Mouse (Mus musculus): ENCODE results near the gene Arpp21. TPM values are rescaled to one million over a fixed set of nuclear protein-coding genes. Genes with fewer than 3 reads are reported as not detected.

The Arpp21 gene
- total RNA-seq, 1 experiment: 0.22 TPM

DNA sequence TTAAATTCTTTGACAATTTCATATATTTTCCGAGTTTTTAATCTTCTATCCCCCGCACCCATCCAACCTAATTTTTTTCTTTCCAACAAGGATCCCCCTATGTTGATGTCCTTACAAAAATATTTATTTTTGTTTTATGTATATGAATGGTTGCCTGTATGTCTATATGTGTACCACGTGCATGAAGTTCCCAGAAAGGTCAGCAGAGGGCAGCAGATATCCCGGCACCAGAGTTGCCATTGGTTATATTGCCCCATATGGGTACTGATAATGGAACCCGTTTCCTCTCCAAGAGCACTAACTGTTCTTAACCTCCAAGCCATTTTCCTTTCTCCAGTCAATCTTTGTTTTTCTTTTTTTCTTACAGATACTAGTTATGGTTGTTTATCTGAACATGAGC, 124.1 kb downstream of the Arpp21 start:
- peak; percentile 59; the same call in 1 of the 2 replicates for TF ChIP-seq ZC3H11A (IDR thresholded peaks at IDR 0.05; ENCODE audit: borderline replicate concordance, low read depth, low read length)
- TF ChIP-seq CHD2 (IDR thresholded peaks at IDR 0.05; ENCODE audit: low read depth, low read length): no peak
- TF ChIP-seq ZNF384 (IDR thresholded peaks at IDR 0.05; ENCODE audit: low read depth, low read length): no peak
- no peak for TF ChIP-seq MAFK (IDR thresholded peaks at IDR 0.05; ENCODE audit: insufficient read depth, low read depth, low read length)
- TF ChIP-seq HCFC1 (IDR thresholded peaks at IDR 0.05; ENCODE audit: borderline replicate concordance, insufficient read depth, low read length): no peak
- DNase-seq (ENCODE audit: low read depth, low spot score): no peak
- Histone ChIP-seq H3K9ac (ENCODE audit: insufficient read depth, low read depth, low read length, poor library complexity, severe bottlenecking) (no peak overlapping the region), H3K9me3 (ENCODE audit: control insufficient read depth, insufficient read depth, low read depth, low read length) (no peaks in the 10 kb centered on the region), H3K27ac (ENCODE audit: insufficient read depth, low read depth, low read length, poor library complexity, severe bottlenecking) (no peak overlapping the region), H3K4me1 (ENCODE audit: control insufficient read depth in 2 of 2, insufficient read depth in 2 of 2, low read length in 2 of 2, poor library complexity in 1 of 2) (no peaks in the 10 kb centered on the region), H3K36me3 (ENCODE audit: control insufficient read depth, insufficient read depth, low read length, poor library complexity, severe bottlenecking) (no peaks in the 10 kb centered on the region), H3K4me3 (ENCODE audit: insufficient read depth in 1 of 2, low read depth in 1 of 2, low read length in 2 of 2, poor library complexity in 1 of 2, severe bottlenecking in 1 of 2) (no peak overlapping the region)
- in situ Hi-C loops (cut with MboI; ENCODE audit: low sequenced_read_pairs in 2 of 2, unreplicated experiment in 2 of 2): no loop called here

DNA sequence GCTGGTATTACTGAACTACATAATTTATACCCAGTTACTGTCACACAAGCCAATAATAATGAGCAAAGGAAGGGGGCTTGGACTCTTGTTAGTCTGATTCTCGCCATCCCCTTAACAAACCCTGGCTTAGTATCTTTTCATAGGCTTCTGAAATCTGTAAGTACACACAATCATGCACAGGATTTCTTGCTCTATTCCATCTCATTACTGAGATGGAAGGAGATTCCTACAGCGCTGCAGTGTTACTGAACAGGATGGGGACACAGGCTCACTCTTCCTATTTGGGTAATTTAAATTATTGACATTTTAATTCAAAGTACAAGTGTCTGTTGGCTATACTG, 132.9 kb downstream of the Arpp21 start:
- Histone ChIP-seq H3K9me3 (ENCODE audit: control insufficient read depth, insufficient read depth, low read depth, low read length) (no peaks in the 10 kb centered on the region), H3K4me3 (ENCODE audit: insufficient read depth in 1 of 2, low read depth in 1 of 2, low read length in 2 of 2, poor library complexity in 1 of 2, severe bottlenecking in 1 of 2) (no peak overlapping the region), H3K9ac (ENCODE audit: insufficient read depth, low read depth, low read length, poor library complexity, severe bottlenecking) (no peak overlapping the region), H3K36me3 (ENCODE audit: control insufficient read depth, insufficient read depth, low read length, poor library complexity, severe bottlenecking) (no peaks in the 10 kb centered on the region), H3K27ac (ENCODE audit: insufficient read depth, low read depth, low read length, poor library complexity, severe bottlenecking) (no peak overlapping the region), H3K4me1 (ENCODE audit: control insufficient read depth in 2 of 2, insufficient read depth in 2 of 2, low read length in 2 of 2, poor library complexity in 1 of 2) (no peaks in the 10 kb centered on the region)
- TF ChIP-seq ZC3H11A (IDR thresholded peaks at IDR 0.05; ENCODE audit: borderline replicate concordance, low read depth, low read length): no peak
- no peak for DNase-seq (ENCODE audit: low read depth, low spot score)
- in situ Hi-C loops (cut with MboI; ENCODE audit: low sequenced_read_pairs in 2 of 2, unreplicated experiment in 2 of 2): no loop called here

DNA sequence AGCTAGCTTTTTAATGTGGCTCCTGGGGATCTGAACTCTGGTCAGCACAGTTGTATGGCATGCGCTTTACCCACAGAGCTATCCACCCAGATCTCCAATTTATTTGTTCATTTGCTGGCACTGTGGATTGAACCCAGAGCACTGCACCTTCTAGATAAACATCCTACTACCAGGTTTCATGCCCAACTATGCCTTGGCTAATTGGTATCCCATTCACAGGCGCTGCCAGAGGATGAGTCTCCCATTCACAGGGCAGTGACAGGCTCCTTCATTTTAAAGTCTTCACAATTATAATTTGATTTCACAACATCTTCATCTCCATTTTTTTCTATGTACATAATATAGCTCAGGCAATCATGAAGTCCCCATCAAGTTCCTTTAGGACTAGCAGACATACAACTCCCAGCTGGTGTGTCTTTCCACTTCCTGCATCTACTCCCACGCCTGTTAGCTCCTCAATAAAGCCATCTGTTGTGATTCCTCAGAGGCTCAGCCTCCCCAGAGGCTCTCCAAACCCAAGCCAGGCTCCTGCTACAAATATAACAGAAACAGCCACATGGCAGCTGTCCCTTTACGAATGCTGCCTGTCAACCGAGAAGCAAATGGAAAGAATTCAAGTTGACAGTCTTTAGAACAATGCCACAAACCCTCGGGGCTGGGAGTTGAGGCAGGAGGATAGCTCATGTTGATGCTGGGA, 133.4 kb downstream of the Arpp21 start:
- Histone ChIP-seq H3K4me1 (ENCODE audit: control insufficient read depth in 2 of 2, insufficient read depth in 2 of 2, low read length in 2 of 2, poor library complexity in 1 of 2) (no peaks in the 10 kb centered on the region), H3K36me3 (ENCODE audit: control insufficient read depth, insufficient read depth, low read length, poor library complexity, severe bottlenecking) (no peaks in the 10 kb centered on the region), H3K27ac (ENCODE audit: insufficient read depth, low read depth, low read length, poor library complexity, severe bottlenecking) (no peak overlapping the region), H3K4me3 (ENCODE audit: insufficient read depth in 1 of 2, low read depth in 1 of 2, low read length in 2 of 2, poor library complexity in 1 of 2, severe bottlenecking in 1 of 2) (no peak overlapping the region), H3K9me3 (ENCODE audit: control insufficient read depth, insufficient read depth, low read depth, low read length) (no peaks in the 10 kb centered on the region), H3K9ac (ENCODE audit: insufficient read depth, low read depth, low read length, poor library complexity, severe bottlenecking) (no peak overlapping the region)
- no peak for TF ChIP-seq ZC3H11A (IDR thresholded peaks at IDR 0.05; ENCODE audit: borderline replicate concordance, low read depth, low read length)
- no peak for DNase-seq (ENCODE audit: low read depth, low spot score)
- in situ Hi-C loops (cut with MboI; ENCODE audit: low sequenced_read_pairs in 2 of 2, unreplicated experiment in 2 of 2): no loop called here

DNA sequence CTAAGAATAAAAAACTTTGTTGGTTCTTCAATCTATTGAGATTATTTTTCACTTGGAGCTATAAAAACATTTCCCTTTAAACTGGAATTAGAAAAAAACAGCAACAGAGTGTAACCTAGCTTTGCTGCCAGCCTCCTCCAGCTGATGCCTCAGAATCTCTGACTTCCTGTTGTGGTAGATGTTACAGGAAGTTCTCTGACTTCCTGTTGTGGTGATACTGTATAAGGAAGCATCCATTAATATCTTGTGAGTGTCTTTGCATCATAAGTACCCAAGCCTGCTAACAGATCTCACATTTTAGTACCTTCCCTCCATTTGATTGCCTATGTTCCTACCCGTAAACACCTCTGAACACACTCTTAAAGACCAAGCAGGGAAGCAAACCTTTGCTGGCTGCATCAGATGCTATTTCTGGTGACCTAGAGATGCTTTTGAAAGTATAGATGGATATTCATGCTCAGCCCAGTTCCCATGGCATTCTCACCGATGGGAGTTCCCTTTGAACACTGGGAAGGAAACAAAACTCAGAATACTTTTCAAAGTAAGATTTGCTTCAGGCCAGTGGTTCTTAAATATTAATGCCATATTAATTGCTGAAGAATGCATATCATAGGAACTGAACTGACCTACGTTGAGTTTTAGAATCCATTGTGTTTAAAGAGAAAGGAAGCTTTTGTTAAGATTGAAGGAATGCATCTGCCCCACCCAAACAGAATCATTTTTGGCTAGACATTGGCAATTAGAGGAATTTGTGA, 134.7 kb downstream of the Arpp21 start:
- in situ Hi-C loops (cut with MboI; ENCODE audit: low sequenced_read_pairs in 2 of 2, unreplicated experiment in 2 of 2): no loop called here

DNA sequence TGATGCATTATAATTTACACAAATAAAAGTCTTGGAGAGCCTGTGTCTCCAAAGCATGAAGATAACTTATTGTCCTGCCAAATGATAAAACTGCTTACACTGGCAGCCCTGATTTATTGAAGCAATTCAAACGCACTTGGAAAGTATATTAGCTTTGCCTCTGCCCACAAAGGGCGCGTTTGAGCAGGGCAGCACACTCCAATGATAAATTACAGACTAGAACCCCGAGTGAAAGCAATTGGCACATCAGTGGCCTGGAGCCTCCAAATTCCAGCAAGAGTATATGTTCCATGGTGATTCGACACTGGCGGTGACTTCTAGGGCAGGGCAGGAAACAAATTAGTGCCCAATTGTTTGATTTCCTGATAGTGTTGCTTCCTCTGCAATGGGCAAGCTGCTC, 137.5 kb downstream of the Arpp21 start:
- H3K27ac ChIP-seq (ENCODE audit: insufficient read depth, low read depth, low read length, poor library complexity, severe bottlenecking): no peak overlapping the region
- H3K9ac ChIP-seq (ENCODE audit: insufficient read depth, low read depth, low read length, poor library complexity, severe bottlenecking): no peak overlapping the region
- in situ Hi-C loops (cut with MboI; ENCODE audit: low sequenced_read_pairs in 2 of 2, unreplicated experiment in 2 of 2): no loop called here
- no peak overlapping the region for H3K4me3 ChIP-seq (ENCODE audit: insufficient read depth in 1 of 2, low read depth in 1 of 2, low read length in 2 of 2, poor library complexity in 1 of 2, severe bottlenecking in 1 of 2)
- no peaks in the 10 kb centered on the region for H3K9me3 ChIP-seq (ENCODE audit: control insufficient read depth, insufficient read depth, low read depth, low read length)
- no peak for TF ChIP-seq ZNF384 (IDR thresholded peaks at IDR 0.05; ENCODE audit: low read depth, low read length)
- TF ChIP-seq MAFK (IDR thresholded peaks at IDR 0.05; ENCODE audit: insufficient read depth, low read depth, low read length): no peak
- TF ChIP-seq HCFC1 (IDR thresholded peaks at IDR 0.05; ENCODE audit: borderline replicate concordance, insufficient read depth, low read length): no peak
- no peak for TF ChIP-seq CHD2 (IDR thresholded peaks at IDR 0.05; ENCODE audit: low read depth, low read length)
- TF ChIP-seq ZC3H11A (IDR thresholded peaks at IDR 0.05; ENCODE audit: borderline replicate concordance, low read depth, low read length): no peak
- no peak for DNase-seq (ENCODE audit: low read depth, low spot score)
- no peaks in the 10 kb centered on the region for H3K4me1 ChIP-seq (ENCODE audit: control insufficient read depth in 2 of 2, insufficient read depth in 2 of 2, low read length in 2 of 2, poor library complexity in 1 of 2)
- H3K36me3 ChIP-seq (ENCODE audit: control insufficient read depth, insufficient read depth, low read length, poor library complexity, severe bottlenecking): no peaks in the 10 kb centered on the region

More for the DNA sequence above, 134.7 kb downstream of the Arpp21 start:
- H3K4me1 ChIP-seq (ENCODE audit: control insufficient read depth in 2 of 2, insufficient read depth in 2 of 2, low read length in 2 of 2, poor library complexity in 1 of 2): no peaks in the 10 kb centered on the region
- H3K9me3 ChIP-seq (ENCODE audit: control insufficient read depth, insufficient read depth, low read depth, low read length): no peaks in the 10 kb centered on the region
- H3K9ac ChIP-seq (ENCODE audit: insufficient read depth, low read depth, low read length, poor library complexity, severe bottlenecking): no peak overlapping the region
- no peaks in the 10 kb centered on the region for H3K36me3 ChIP-seq (ENCODE audit: control insufficient read depth, insufficient read depth, low read length, poor library complexity, severe bottlenecking)
- no peak overlapping the region for H3K27ac ChIP-seq (ENCODE audit: insufficient read depth, low read depth, low read length, poor library complexity, severe bottlenecking)
- H3K4me3 ChIP-seq (ENCODE audit: insufficient read depth in 1 of 2, low read depth in 1 of 2, low read length in 2 of 2, poor library complexity in 1 of 2, severe bottlenecking in 1 of 2): no peak overlapping the region
- TF ChIP-seq MAFK (IDR thresholded peaks at IDR 0.05; ENCODE audit: insufficient read depth, low read depth, low read length) (no peak), ZC3H11A (IDR thresholded peaks at IDR 0.05; ENCODE audit: borderline replicate concordance, low read depth, low read length) (no peak), ZNF384 (IDR thresholded peaks at IDR 0.05; ENCODE audit: low read depth, low read length) (no peak), CHD2 (IDR thresholded peaks at IDR 0.05; ENCODE audit: low read depth, low read length) (no peak), HCFC1 (IDR thresholded peaks at IDR 0.05; ENCODE audit: borderline replicate concordance, insufficient read depth, low read length) (no peak)
- DNase-seq (ENCODE audit: low read depth, low spot score): no peak
